Mouse (Mus musculus) embryonic fibroblast, embryonic 13.5 days (primary cell): ENCODE measurements around the gene Plekhg4.

Experiments used
- CTCF ChIP-seq: IDR thresholded peaks from 2 replicates; pipeline ENCODE4 v1.5.1; 2011; ENCODE audit warnings: mild to moderate bottlenecking, control low read depth, low read length, moderate library complexity, borderline replicate concordance; ENCODE audit not compliant: insufficient read depth
- POLR2A ChIP-seq: IDR thresholded peaks from 2 replicates; pipeline ENCODE4 v1.6.1; 2011; ENCODE audit warnings: low read depth, mild to moderate bottlenecking, control low read depth, low read length, moderate library complexity

DNA sequence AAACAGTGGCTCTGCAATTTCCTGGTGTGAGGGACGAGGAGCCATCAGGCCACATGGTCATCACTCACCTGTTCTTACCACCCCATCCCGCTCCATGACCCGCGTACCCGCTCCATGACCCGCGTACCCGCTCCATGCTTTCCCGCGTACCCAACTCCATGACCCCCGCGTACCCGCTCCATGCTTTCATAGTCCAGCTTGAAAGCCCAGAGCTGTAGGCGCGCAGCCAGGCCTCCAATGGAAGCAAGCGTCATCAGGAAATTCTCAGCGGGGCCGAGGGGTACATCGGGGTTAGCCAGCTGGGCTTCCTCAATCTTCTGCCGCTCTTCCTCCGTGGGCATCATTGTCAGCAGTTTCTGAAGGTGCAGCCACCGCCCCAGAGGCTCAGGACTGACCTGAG is 41.6 kb upstream of the Plekhg4 start:
- TF ChIP-seq POLR2A = no peak
- no peak for TF ChIP-seq CTCF
